Comparison of ENCODE assay signal across 8 mouse cellular contexts in the genomic region with DNA sequence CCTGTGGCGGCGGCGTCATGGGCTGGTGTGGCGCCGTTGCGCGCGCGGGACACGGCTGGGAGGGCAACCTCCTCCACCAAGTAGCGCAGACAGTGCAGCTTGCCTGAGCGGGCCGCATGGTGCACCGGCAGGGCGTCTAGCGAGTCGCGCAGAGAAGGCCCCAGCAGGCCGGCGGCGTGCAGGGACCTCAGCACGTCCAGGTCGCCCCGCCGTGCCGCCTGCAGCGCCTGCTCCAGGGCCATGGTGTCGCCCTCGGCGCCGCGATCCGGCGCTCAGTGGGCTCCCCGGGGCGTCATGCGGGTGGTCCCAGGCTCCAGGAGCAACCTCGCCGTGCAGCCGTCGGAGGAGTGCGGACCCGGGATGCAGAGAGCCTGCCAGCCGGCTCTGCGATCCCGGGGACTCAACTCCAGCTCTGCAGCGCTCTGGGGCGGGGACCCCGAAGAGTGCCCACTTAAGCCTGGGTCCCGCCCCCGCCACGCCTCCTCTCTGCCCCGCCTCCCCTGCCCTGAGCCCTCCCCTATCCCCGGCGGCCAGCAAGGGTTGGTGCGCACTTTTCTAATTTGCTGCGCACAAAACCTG. TPM values are rescaled to one million over a fixed set of nuclear protein-coding genes. Genes with fewer than 3 reads are reported as not detected.
A peak's percentile ranks its signal among the peaks of the same experiment; 100 is the strongest.
DNase-seq lines count a peak whose midpoint lies in the region; ATAC-seq and TF ChIP-seq lines count a peak whose summit lies in the region.

A gene (minus strand): TSS at position 406 of the 579 bp plus-strand sequence.

- TF ChIP-seq CTCF in lung, postnatal 0 days (IDR thresholded peaks at IDR 0.05) = no peak

- H3K9me3 ChIP-seq in lung, postnatal 0 days (ENCODE audit: low read length) = no peaks in the 10 kb centered on the region

- TF ChIP-seq EP300 in lung, postnatal 0 days (IDR thresholded peaks at IDR 0.05) = no peak

- peaks cover 24% of the 10 kb centered on the region for H3K27me3 ChIP-seq in lung, postnatal 0 days (replicated peaks; ENCODE audit: insufficient read depth, low read length)

- peak within 1 kb of the TSS; percentile 29 for H3K4me3 ChIP-seq in lung, postnatal 0 days (ENCODE audit: low read depth, low read length)

- H3K9ac ChIP-seq in lung, postnatal 0 days (replicated peaks; ENCODE audit: low read depth) = no peak within 1 kb of the TSS

- H3K27ac ChIP-seq in lung, postnatal 0 days (ENCODE audit: low read length) = no peak within 1 kb of the TSS

- H3K4me2 ChIP-seq in lung, postnatal 0 days (replicated peaks; ENCODE audit: low read depth, low read length) = peak within 1 kb of the TSS; percentile 63

- H3K36me3 ChIP-seq in lung, postnatal 0 days (ENCODE audit: insufficient read depth, low read length) = no peaks in the 10 kb centered on the region

- H3K4me1 ChIP-seq in lung, postnatal 0 days (ENCODE audit: insufficient read depth, low read depth, low read length) = peaks cover 3% of the 10 kb centered on the region

- WGBS in lung, postnatal 0 days = 2% methylated on average over 54 of the region's 57 CpGs

- ATAC-seq in lung, postnatal 0 days = peak; percentile 90

- peak; percentile 56 for DNase-seq in ovary, adult 18-20 months (ENCODE audit: low spot score)
- DNase-seq in ovary, postnatal 10 days (ENCODE audit: low spot score) = no peak
- peak; percentile 52 for DNase-seq in forelimb bud, embryonic 11.5 days (ENCODE audit: low read depth, low spot score)
- DNase-seq in kidney, adult 9 months = peak; percentile 48
- peak; percentile 76 for DNase-seq in lung, postnatal 0 days (ENCODE audit: low spot score)
- DNase-seq in retina, postnatal 1 day = peak; percentile 86
- DNase-seq in cerebellum, postnatal 36 days = no peak
- DNase-seq in layer of hippocampus, postnatal 36 days = no peak

RNA-seq across cellular contexts. Expression of the gene that starts here (rescaled TPM):
- 2.0 and 3.1 TPM in 2 replicates for polyA plus RNA-seq in lung, postnatal 0 days (2015; fragmentation: Nextera tagmentation; extraction: Ambion mirVana)
- total RNA-seq in layer of hippocampus, postnatal 36 days (2021) = 1 to 10 TPM; 1.4 to 1.5 TPM

Comparison
In these comparisons a context has a peak if more than half of its experiments do, and no peak if none do; other contexts are left out.
1. DNase-seq: peak in ovary, adult 18-20 months (single experiment), forelimb bud, embryonic 11.5 days (single experiment), kidney, adult 9 months (single experiment), lung, postnatal 0 days (single experiment) and retina, postnatal 1 day (single experiment); none in ovary, postnatal 10 days (single experiment), cerebellum, postnatal 36 days (0 of 2) and layer of hippocampus, postnatal 36 days (0 of 2).